Mouse (Mus musculus) urinary bladder, postnatal 25 days (tissue): Measurements from ENCODE around the gene Slc7a8.
"Not testable (repeated sequence)": the region's sequence is repeated elsewhere in the genome, so short reads cannot be mapped to it uniquely, and the experiment has no call there.

ENCODE experiments used
- DNase-seq: peaks from one replicate; pipeline ENCODE4 v3.0.0; 2022; ENCODE audit warnings: low spot score

The Slc7a8 gene

DNA sequence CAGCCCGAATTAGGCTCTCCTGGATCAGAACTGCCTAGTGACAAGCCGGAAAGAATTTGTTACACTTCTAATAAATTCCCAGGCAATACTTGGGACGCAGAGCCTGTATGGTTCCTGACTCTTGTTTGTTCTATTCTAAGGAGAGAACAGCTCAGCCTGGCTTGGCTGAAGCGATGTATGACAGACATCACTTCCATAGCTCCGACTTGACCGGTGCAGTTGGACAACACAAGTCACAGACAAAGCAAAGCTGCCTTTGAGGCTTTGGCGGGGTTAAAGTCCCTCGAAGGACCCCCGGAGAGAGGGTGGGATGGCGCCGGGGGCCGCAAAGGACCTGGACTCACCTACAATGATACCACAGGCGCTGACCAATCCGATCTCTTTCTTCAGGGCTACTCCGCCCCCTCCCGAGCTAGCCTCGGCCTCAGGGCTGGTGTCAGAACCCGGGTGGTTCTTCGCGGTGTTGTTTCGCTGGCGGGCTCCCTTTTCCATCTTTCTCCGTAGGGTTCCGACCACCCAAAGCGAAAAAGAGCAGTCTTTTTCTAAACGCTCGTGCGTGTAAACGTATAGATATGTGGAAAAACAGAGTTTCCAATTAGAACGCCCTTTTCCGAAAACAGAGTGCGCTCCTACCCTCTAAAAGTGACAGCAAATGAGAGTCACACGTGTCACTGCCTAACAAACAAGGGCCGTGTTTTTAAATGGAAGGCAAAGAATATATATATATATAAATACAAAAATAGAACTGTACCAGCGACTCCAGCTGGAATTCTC lies 723 bp downstream of the Slc7a8 start:
- DNase-seq: peak; percentile 43

DNA sequence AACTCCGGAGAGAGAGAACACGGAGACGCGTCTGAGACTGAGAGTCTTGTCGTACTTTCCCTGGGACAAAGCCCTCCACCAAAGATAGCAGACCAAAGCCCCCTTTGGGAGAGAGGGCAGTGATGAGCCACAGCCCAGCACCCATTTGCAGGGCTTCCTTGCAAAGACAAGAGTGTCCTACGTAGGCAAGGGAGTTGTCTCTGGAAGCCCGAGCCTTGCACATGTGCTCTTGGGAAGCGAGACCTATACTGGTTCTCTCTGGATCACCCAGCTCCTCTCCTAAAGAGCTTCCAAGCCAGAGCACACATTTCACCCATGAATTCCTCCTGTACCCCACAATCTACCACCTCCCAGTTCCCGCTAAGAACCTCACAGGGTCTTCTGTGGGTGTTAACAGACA lies 1.7 kb downstream of the Slc7a8 start:
- DNase-seq: no peak

DNA sequence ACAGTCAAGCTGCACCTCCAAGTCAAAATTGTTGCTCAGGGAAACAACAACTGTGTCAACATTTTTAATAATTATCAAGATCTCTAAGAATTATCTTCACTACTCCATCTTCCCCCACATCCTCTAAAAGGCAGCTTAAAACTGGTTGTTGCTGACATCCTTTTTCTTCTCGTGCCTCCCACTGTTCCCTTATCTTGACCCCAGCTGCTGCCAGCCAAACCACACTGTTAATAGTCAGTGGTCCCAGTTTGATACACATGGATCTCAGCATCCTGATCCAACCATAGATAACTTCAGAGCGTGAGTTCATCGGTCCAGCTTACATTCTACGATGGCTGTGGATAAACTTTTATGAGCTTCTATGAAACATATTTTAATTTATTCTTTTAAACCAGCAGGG lies 3.9 kb downstream of the Slc7a8 start:
- DNase-seq: no peak

DNA sequence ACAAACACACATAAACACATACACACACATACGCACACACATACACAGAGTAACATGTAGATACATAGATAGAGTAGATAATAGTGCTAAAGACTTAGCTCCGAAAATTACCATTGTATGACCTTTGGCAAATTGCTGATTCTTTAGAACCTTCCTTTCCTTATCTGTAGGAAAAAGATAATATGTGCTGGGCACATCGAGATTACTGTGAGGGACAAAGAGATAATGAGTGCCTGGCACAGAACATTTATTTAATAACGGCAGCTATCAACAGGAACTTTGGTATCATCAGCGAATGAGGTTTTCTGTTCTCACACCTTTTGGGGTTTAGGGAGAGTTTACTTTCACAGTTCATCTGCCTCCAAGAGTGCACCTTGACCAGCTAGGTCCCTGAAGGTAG lies 5.0 kb downstream of the Slc7a8 start:
- DNase-seq: no peak

DNA sequence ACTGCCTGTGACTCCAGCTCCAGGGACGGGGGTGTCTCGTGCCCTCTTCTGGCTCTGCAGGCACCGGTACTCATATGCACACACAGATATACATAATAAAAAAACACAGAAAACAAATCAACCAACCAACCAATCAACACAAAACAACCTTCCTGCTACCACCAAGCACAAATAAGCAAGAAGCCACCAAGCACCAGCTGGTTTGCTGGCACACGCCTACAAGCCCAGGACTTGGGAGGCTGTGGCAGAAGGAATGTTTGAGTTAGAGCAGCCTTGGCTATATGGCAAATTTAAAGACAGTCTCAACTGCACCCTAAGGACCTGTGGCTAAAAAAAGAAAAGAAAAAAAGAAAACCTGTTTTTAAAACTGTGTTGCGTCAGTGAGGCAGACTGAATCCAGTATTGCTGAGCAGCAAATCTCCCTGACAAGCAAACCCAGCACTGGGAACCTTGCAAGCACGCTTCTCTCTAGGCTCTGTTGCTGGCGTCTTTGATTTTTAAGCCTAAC lies 6.2 kb downstream of the Slc7a8 start:
- no peak for DNase-seq

DNA sequence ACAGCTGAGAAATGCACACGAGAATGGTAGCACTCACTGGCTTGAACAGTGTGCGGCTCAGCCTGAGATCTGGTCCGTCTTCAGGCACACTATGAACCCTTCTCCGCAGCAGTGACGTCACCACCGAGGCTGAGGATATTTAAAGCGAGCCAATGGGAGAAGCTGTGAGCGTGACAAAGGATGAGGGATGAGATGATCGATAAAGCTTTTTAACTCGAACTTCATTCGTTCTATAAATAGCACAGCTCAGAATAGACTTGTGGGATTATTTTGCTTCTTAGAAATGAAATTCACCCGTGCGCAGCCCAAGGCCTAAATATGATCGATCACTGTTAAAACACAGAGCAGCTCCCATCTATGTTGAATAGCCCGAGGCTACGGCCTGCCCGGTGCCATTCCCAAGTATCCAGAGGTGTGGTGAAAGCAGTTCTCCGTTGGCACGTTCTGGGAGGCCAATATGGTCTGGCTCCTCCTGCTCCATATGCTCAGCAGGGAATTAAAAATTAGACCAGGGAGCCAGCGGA lies 9.4 kb downstream of the Slc7a8 start:
- no peak for DNase-seq

DNA sequence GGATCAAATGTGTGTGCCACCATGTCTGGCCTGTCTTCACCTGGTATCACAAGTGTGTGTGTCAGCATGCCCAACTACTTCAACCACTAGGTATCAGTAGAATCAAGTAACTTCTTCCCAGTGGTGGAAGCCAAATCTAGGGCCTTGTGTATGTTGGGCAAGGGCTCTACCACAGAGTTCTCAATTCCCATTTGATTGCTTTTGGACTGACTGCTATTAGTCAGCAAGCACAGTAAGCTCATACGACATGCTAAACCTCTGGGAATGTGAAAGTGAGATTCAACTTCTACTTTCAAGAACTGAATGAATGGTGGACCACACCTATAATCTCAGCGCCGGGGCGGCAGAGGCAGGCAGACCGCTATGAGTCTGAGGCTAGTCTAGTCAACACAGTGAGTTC lies 11.4 kb downstream of the Slc7a8 start:
- no peak for DNase-seq

DNA sequence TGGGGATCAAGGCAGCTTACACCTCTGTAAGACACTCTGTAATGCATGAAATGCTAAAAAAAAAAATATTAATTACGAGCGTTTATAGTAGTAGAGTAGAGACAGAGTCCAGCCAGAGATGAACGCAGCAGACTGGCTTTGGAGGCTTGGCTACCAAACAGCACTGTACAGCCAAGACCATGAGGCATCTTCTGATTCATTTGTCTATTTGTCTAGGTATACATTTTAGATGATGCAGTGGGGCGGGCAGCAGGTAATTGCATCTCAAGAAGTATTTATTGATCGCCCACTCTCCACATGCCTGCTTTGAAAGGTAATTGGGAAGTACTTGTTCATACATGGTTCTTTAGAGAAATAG lies 12.7 kb downstream of the Slc7a8 start:
- DNase-seq: no peak

DNA sequence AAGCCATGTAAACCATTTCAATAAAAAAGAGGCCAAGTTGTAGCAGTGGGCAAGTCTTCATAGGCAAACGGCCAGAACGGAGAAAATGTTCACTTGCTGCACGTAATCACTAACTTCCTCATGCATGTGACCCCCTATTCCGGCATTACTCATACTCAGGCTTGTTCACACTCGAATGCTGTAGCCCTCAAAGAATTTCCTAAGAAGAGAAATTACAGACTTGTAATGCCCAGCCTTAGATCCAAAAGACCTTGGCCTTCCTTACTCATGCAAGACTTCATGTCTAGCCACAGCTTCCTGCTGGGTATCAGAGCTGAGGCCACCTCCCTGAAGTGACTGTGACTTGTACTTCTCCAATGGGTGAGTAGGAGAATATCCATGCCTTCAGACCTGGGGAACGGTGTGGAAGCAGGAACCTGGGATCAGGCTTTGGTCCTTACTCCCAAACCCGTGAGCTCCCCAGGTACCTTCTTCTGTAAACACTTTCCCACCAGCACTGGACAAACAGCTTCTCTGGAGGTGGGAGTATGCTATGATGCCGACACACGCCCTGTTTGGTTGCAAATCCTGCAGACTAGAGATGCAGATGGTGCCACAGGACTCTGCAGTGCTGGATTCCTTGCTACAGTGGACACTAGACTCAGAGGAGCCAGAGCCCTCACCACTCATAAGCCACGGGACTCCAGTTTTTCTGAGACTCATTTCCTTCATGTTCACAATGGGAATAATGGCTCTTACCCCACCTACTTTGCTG lies 13.3 kb downstream of the Slc7a8 start:
- no peak for DNase-seq

DNA sequence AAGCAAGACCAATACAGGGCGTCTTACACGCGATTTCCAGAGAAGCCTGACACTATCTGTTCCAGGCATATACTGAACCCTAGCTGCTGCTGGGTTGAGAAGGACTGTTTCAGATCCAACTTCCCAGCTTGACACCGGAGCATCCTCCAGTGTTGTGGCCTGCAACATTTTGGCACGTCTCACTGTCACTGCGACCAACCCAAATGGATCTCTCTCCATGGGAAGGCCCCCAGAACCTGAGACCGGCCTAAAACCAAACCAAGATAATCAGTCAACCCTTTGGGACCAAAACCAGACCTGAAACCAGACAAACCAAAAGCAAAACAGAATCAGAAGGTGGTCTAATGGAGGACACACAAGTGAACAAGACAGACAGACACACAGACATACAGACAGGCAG lies 14.8 kb downstream of the Slc7a8 start:
- not testable (repeated sequence) for DNase-seq

DNA sequence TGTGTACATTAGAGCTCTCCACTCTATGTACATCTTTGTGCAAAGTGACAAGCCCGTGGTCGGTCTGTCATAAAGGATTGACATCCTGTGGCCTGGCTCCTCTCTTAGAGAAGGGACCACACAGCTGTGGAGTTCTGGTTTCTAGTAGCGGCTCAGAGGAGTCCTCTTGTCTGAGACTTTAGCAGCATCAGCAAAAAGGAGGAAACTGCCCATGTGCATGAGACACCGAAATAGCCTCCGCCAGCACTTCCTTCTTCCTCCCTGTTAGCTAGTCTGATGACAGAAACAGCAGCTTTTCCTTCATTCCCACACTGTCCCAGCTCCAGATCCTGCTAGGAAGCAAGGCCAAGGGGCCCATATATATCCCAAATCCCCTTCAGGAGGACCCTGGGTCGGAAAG lies 25.4 kb downstream of the Slc7a8 start:
- no peak for DNase-seq

DNA sequence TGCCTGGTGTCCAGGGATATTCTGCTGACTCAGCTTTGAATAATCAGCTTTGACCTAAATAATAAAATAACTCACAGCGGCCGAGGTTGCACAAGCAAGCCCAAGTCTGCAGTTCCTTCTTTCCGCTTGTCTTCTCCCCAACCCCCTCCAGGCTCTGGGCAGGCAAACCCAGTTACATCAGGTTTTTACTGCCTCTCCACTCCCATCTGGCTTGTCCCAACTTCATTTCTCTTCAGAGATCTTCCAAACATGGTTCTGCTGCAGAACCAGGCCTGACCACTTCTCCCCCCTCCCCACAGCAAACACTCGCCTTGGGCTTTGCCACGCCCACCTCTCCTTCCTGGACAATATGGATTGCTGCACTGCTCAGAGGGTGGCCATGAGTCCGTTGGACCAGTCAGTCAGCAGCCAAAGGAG lies 27.1 kb downstream of the Slc7a8 start:
- DNase-seq: peak; percentile 36

DNA sequence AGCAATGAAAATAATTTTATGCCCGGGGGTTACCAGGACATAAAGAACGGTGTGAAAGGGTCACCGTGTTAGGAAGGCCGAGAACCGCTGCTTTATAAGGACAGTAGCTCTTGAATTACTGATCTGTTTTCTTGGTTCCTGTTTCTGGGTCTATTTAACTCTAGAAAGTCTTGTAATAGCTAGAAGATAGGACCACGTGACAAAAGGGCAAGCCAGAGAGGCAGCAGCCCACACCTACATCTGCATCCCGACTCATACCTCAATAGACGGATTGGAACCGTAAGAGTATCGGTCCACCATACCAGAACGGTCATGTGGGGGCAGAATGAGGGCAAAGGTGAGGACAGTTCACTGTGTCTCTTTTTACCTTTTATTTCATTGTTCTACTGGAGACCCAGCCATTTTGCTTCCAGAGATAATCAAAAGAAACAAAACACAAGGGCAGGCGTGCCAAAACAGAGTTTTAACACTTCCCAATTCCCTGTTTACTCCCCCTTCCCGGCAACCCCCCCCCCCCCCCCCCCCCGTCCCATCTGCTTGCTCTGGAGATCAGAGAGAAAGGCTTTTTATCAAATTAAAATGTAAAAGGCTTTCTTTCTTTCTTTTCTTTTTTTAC lies 27.7 kb downstream of the Slc7a8 start:
- DNase-seq: no peak

DNA sequence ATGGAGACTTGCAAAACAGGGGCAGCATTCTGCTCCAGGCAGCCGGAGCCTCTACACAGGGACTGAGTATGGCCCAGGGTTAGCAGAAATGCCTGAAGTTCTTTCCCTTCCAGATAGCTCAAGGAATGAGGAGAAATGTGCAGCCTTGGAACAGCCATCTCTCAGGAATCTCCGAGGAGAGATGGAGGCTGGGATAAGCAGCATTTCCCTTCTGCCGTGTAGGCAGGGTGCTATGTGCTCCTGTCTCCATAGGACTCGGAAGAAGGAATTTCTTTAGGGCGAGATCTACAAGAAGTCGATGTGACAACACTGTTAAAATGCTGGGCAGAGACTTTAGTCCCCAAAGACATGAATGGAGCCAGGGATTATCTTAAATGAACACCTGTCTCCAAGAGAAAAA lies 28.8 kb downstream of the Slc7a8 start:
- DNase-seq: no peak

DNA sequence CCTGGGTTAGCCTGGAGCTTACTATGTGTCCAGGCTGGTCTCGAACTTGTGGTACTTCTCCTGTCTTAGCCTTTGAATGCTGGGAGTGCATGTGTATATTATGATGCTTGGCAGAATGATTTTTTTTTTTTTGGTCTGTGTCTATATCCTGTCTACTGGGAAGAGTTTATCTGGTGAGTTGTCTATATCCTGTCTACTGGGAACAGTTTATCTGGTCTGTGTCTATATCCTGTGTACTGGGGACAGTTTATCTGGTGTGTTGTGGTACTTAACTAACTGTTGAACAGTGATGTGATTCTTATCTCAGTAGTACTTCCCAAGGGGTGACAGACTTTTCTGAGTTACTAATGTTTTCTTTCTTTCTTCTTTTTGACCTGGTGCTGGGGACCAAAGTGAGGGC lies 30.0 kb downstream of the Slc7a8 start:
- DNase-seq: no peak

DNA sequence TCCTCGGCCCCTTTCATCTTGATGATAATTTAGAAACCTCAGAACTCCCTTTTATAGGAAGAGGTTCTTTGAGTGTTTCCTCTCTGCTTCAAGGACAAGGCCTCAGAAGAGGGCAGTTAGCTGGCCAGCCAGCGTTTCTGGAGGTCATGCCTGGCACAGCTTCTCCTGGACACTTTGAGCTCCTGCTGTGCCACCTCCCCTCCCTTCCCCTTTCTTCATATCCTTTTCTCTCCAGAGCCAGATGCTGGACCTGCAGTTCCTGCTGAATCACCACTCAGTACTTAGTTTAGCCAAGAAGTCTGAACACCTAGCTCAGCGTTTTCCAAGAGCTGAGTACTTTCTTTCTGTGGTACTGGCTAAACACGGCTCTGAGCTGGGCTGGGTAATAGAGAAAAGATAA lies 32.5 kb downstream of the Slc7a8 start:
- DNase-seq: no peak

DNA sequence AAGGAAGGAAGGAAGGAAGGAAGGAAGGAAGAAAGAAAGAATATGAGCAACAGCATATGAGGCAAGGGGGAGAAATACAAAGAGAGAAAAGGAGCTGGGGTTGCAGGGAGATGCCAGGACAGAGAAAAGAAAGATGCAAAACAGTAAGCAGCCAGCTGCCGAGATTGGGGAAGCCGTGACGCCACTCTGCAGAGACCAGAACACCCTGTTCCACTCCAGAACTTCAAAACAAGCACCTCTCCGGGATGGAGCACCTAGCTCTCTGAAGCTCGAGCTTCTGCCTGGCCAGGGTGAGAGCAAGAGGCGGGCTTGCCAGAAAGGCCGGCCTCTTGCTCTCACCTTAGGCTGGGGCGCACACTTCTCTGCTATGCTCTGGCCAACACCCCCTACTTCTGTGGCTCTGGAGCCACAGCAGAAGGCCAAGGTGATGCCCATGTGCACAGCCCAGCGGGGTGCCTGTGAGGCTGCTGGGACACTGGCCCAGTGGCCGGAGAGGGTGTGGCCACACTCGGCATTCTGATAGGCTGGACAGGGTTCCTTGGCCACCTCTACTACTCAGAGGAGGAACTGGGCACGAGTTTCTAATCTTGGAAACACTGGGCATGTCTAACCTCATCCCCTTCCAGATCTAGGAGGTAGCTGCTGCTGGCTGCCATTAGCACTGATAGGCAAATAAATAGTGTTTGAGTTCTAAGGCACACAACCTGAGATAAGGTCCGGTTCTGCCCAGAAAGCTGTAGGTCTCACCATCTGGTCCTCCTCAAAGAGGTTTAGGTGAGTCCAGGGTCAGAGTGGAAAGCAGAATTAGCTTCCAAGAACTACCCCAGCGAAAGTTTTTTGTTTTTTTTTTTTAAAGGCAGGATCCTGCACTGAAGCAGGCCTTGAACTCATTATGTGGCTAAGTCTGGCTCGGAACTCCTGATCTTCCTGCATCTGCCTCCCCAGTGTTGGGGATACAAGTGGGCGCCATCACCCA lies 33.5 kb downstream of the Slc7a8 start:
- DNase-seq: no peak

DNA sequence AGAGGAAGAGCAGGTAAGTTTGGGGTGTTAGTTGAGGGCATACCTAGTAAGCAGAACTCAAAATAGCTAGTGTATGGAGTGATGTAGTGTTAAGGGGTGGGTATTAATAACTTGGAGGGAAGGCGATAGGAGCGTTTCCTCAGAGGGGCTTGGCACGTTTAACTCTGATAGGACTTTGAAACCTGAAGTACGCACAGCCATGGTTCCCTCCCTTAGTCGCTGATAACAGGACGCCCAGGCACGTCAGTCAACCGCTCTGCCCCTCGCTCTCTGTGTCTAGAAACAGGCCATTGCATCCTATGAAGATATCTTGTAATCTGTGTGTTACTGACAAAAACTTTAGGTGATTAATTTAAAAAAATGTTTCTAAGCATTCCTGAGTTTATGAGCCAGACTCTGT lies 35.7 kb downstream of the Slc7a8 start:
- DNase-seq: no peak

DNA sequence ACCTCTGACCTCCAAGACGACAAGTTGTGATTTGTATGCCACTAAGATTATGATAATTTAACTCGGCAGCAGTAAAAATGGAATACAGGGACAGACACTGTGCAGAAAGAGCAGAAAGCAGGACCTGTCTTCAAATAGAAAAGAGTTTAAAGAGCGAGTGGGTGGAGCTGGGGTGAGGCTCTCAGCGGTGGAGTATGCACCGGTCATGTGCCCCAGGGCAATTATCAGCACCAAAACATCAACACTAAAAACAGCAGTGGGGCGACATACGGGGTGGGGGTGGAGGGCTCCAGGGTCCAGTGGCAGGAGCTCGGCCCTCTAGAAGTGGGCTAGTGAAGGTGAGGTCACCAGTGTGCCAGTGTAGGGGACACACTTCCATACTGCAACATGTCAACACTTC lies 37.3 kb downstream of the Slc7a8 start:
- DNase-seq: no peak

DNA sequence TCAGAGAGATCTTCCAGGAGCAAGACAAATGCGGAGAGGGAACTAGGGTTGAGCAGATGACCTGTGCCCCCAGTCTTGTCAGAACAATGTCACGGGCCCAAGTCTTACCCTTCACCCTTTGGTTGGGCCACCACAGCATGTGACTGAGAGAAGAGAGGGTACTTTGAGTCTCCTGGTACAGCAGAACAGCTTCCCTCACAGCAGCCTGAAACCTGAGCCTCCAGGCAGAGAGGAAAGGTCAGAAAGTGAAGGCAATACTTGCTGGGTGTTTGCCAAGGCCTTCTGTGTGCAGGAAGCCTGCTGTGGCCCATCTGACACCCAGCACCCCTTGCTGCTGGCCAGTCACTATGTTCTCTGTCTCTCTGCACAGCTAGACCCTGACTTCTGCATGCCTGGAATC lies 39.4 kb downstream of the Slc7a8 start:
- no peak for DNase-seq

DNA sequence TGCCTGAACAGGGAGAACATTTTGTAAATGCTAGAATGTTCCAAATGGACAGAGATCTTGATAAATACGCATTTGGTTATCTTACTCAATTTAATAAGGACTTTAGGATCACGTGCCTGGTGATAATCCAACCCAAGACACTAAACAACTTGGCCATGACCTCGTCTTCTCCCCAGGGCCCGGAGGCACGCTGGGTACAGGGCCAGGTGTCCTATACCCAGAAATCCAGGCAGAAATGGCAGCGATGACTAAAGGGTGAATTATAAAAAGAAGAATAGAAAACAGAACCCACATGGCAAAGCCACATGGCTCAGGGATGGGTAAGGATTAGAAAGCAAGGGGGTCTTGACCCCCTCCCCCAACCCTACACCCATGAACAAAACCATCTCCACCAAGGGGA lies 40.0 kb downstream of the Slc7a8 start:
- no peak for DNase-seq

DNA sequence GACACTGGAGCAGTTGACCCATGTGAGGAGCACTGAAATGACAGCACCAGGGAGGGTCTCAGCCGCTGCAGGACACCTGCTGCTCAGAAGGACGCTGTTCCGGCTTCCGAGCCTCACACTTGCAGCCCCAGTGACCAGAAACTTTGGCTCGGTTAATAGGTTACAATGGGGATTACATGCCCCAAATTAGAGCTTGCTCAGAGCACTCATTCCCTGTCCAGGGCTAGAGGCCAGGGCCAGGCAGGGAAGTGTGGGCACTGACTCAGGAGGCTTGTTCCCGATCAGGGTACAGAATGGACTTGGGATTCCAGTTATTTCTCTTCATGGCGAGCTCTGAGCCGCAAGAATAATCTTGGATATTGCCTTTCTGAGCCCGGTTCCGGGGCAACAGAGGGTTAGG lies 44.1 kb downstream of the Slc7a8 start:
- DNase-seq: no peak
